Mouse (Mus musculus) cerebellum, postnatal 10 days (tissue): ENCODE results near the gene Map4.

Experiments used
- DNase-seq, 2 experiments: peaks; one replicate each; pipeline ENCODE4 v3.0.0; 2021; ENCODE audit warnings: mixed read lengths in 2 of 2

Gene Map4

GRCm38 (mm10) chr9:110132201-110132605, 200.9 kb downstream of the Map4 start:
- DNase-seq: peak in 1 of 2 experiments; percentile 68

DNA sequence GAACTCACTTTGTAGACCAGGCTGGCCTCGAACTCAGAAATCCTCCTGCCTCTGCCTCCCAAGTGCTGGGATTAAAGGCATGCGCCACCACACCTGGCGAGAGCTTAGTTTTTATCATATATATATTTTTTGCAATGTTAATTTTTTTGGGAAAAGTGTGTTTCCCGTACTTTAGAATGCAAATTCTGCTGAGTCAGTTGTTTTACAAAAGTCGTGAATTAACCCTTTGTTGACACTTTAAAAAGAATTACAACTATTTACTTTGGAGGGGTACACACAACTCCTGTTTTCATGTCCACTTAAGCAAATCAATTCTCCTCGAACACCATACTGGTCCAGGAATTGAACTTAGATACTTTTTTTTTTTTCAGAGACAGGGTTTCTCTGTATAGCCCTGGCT, 201.7 kb downstream of the Map4 start:
- DNase-seq: no peak
